Mouse (Mus musculus) gastrocnemius, postnatal 25 days (tissue): ENCODE data around the gene Crybg2. TPM values are rescaled to one million over a fixed set of nuclear protein-coding genes. Genes with fewer than 3 reads are reported as not detected.

ENCODE experiments used
- DNase-seq: peaks from one replicate; pipeline ENCODE4 v3.0.0; 2022
- total RNA-seq, 2 experiments: library from RNA; stranded (reverse); gene quantifications; 1 replicate in 1 of 2; 2 replicates in 1 of 2; pipeline ENCODE4 v1.2.3; 2021

The Crybg2 gene
- total RNA-seq, 2 experiments from 2014 or later: not detected

DNA sequence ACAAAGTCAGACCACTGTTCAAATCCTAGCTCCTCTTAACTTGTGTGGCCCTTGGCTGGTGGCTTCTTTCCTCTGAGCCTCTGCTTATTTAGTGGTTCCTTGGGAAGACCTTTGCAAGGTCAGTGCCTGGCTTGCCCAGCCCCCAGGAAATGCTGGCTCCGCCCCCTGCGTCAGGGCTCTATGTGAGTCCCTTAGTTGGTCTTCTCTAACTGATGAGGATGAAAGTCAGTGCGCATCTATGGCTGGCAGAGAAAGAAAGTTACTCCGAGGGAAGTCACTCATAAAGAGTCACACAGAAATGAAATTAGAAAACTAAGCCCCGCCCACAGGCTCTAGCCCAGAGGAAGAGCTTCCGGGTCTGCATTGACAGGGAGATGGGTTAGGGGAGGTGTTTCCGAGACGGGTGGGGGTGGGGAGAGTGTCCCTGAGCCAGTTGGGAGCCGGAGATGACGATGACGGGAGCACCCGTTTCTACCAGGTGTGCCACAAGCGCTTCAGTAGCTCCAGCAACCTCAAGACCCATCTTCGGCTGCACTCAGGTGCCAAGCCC lies 2.4 kb upstream of the Crybg2 start:
- DNase-seq: no peak

DNA sequence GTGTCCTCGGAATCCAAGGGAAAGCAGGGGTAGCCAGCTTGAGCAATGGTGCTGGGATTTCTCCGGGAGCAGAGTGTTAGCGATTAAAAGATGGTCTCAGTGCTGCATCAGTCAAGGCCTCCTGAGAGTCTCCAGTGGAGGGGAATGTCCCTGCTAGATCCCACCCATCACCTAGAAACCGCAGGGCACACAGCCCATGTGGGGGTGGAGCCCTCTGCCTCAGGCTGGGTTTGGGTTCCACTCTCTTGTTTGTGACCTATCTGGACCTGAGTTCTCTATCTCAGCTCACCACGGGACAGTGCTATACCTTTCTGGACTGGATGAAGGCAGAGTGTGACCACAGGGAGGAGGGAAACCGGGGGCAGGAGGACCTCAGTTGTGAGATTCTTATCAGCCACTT lies 1.7 kb upstream of the Crybg2 start:
- DNase-seq: no peak

GRCm38 (mm10) chr4:134061166-134061830 lies 683 bp downstream of the Crybg2 start:
- DNase-seq: no peak

GRCm38 (mm10) chr4:134061944-134062446 lies 1.4 kb downstream of the Crybg2 start:
- DNase-seq: no peak

DNA sequence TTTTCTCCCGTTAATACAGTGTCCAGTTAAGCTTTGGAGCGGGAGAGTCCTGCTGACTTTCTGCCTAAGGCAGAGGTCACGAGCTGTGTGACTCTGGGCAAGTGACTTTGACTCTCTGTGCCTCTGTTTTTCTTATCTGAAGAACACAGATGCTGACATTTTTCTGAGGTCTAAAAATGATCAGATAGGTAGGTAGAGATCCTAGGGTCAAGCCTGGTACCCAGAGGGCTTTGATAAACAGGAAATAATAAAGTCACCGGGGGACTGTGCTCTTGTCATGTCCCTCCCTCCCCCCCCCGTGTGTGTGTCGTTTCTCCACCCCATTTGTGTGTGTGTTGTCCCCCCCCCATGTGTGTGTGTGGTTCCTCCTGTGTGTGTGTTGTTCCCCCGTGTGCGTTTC lies 1.9 kb downstream of the Crybg2 start:
- DNase-seq: no peak

GRCm38 (mm10) chr4:134065431-134066004 lies 4.9 kb downstream of the Crybg2 start:
- no peak for DNase-seq

- no peak for DNase-seq
Observed at GRCm38 (mm10) chr4:134067383-134067782, 6.8 kb downstream of the Crybg2 start.

- no peak for DNase-seq
Observed at GRCm38 (mm10) chr4:134067833-134068544, 7.4 kb downstream of the Crybg2 start.

DNA sequence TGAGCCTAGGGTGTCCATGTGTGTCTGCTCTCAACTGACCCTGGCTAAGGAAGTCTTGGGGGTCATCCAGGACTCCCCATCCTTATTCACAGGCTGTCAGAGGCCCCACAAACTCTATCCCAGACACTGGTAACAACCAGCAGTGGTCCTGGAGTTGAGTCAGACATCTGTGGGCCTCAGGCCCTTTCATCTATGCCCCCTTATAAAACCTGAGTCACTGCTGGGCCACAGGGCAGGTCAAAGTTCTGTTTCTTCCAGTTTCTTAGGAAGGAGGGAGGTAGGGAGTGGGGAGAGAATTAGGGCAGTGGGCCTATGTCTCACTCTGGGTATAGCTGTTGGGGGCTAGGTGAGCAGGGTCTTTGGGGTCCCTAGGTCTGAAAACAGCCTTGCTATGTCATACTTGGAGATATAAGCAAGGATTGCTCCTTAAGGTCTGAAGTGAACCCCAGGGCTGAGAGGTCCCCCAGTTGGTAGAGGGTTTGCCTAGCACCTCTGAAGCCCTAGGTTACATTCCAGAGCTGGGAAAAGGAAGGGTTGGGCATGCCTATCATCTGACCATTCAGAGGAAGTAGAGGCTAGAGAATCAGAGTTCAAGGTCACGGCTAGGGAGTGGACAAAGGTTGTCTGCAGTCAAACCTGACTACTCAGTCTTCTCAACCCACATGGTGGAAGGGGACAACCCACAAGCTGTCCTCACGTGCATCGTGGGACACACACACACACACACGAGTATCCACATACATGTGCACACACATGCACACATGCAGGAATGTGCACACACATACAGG lies 8.4 kb downstream of the Crybg2 start:
- DNase-seq: no peak

DNA sequence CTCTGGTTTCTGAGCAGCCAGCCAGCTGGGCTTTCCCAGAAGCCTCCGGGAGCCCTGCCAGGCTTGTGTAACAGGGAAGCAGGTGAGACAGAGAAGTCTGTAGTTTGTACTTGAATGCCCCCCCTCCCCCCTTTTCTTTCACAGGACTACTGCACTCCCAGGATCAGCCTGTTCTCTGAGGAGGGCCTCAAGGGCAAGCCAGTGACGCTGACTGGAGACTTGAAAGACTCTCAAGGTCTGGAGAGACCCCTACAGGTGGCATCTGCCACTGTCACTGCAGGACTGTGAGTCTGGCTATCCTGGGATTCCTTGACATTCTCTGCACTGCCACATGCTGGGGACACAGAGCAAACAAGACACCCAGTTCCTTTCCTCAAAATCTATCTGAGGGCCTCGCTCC lies 18.1 kb downstream of the Crybg2 start:
- no peak for DNase-seq

DNA sequence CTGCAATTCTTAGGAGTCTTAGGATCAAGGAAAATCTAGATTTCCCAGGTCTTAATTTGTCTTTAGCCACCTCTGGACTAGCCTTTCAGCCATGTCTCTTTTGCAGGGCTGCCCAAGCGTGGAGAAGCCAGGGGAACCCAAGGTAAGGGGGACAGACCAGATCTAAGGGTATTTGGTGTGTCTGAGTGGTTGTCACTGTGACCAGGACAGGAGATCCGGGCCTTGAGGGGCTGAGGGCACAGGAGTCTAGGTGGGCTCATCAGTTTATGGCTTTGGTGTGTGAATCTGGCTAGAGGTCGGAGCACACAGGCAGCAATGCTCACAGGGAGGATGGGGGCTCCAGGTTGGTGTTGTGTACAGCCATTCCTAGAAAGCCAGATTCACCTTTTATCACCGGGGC lies 20.1 kb downstream of the Crybg2 start:
- DNase-seq: no peak

DNA sequence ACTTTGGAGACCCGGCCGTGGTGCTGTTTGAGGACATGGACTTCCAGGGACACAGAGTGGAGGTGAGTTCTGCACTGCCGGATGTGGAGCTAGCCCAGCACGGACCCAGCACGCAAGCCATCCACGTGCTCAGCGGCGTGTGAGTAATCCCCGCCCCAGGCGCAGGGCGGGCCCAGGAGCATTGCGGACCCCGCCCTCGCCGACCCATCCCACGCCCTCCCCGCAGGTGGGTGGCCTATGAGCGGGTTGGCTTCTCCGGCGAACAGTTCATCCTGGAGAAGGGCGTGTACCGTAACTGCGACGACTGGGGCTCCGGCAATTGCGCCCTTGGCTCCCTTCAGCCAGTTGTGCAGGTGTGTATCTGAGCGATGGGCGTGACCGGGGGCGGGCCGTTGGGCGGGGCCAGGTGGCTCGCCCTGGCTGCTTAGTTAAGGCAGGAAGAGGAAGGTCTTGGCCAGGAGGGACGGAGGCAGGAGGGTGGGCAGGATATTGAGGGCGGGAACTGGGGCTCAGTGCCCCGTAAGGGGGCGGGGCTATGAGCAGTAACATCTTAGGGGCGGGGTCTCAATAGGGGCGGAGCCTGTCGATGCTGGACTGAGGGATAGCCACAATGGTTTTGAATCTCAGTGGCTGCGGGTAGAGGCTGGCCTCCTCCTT lies 21.2 kb downstream of the Crybg2 start:
- DNase-seq: peak; percentile 44

DNA sequence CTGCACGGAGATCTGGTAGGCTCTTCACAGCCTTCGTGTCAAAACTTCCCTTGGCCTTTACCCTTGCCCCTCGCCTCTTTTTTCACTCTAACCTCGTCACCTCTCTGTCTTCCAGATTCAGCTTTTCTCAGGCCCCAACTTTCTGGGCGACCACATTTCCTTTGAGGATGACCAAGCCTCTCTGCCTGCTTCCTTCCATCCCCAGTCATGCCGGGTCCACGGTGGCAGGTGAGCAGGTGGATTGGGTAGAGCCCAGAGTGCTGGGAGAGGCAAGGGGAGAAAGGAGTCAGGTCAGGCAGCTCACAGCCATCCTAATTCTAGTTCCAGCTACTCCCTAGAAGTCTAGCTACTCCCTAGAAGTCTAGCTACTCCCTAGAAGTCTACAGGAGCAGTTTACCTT lies 21.8 kb downstream of the Crybg2 start:
- DNase-seq: no peak

DNA sequence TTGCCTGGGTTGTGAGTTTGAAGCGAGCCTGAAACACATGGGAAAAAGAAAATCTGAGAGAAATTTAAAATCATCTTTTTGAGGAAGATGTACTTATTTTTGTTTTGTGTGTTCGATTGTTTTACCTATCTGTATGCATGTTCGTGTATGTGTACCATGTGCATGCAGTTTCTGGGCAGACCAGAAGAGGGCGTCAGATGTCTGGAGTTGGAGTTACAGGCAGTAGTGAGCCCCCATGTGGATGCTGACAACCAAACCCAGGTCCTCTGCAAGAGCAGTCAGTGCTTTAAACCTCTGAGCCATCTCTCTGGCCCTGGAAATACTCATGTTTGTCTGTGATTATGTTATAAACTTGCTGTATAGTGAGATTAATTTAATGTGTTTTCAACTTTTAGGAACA lies 24.4 kb downstream of the Crybg2 start:
- DNase-seq: no peak

DNA sequence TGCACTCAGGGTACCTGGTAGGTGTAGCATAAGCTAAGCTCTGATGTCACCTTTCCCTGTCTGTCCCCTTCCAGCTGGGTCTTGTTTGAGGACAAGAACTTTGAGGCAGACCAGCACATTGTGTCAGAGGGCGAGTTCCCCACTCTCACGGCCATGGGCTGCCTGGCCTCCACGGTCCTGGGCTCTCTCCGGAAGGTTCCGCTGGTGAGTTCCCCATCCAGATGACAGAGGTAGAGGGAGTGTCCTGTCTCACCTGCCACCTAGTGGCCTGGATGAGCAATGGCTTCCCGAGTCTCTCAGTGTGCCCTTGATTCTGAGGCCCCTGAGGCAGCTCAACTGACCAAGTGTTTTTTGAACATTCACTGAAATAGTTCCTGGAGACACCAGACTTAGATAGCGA lies 26.8 kb downstream of the Crybg2 start:
- DNase-seq: no peak

DNA sequence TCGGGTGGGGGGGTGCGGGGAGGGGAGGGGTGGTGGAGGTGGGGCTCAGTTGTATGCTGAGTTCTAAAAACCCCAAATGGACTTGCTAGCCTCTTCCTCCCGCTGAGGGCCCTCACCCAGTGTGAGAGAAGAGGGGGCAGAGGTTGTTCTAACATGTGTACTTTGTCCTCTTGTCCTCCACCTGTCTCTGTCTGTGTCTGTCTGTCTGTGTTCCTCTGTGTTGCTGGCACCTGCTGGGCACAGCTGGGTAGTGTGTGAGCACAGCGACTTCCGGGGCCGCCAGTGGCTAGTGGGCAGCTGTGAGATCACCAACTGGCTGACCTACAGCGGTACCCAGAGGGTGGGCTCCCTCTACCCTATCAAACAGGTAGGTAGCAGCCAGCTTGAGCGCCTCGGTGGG lies 28.4 kb downstream of the Crybg2 start:
- DNase-seq: no peak

DNA sequence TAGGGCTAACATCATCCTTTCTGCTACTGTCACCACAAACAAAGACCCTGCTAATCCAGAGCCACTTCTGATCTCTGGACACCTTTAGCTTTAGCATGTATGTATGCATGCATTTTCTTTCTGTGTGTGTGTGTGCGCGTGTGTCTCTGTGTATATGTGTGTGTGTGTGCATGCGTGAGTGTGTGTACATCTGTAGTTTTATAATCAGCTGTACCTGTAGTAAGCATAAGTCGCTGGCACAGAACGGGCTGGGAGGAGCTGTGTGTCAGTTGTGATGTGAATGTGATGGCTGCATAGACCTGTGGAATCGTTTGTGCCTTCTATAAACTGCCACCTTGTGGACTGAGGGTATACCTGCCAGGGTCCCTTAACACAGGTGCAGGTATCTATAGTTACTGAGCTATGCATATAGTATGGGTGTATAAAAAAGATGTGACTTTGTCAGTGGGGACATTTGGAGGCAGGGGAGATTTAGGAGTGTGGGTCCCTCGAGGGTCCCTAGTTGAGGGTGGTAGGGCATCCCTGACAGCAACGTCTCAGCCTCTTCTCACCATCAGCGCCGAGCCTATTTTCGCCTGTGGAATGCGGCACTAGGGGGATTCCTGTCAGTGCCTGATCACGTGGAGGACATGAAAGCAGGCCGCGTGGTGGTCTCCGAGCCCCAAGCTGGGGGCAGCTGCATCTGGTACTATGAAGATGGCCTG lies 30.1 kb downstream of the Crybg2 start:
- DNase-seq: no peak

- DNase-seq: no peak
Observed at GRCm38 (mm10) chr4:134091225-134091529, 30.6 kb downstream of the Crybg2 start.

- no peak for DNase-seq
Observed at GRCm38 (mm10) chr4:134092382-134093288, 32.0 kb downstream of the Crybg2 start.

DNA sequence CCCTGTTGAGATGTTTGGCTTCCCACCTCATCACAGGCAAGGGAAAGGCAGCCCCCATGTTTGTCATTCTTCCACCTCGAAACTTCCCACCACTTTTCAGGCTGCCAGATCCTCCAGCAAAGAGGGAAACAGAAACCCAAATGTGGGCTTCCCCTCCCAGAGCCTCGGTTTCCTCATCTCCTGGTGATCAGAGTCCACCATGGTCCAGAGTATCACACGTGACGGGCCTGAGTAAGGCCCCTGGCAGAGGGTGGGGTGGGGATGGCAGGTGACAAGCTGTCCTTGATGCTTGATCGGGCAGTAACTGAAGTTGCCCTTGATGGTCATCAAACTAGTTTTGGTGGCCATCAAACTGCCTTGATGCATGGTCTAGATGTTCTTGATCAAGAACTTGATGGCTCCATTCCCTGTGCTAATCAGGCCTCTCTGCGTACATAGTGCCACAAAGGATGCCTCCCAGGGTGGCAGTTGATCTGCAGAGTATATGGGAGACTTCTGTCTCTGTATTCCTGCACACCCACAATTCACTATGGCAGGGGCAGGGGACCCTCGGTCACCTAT lies 33.5 kb downstream of the Crybg2 start:
- no peak for DNase-seq
